ENCODE assay signal across 19 mouse cellular contexts in genomic region chrX:21566669-21567068, GRCm38 (mm10).
DNase-seq lines count a peak whose midpoint lies in the region; ATAC-seq and TF ChIP-seq lines count a peak whose summit lies in the region.
"Had no signal": no experiment of that assay in that cellular context is flagged by ENCODE, and none has a peak within 500 bp of the region (broad histone marks: within the 10 kb centered on the region; RNA-seq: fewer than 3 reads in every experiment).

No protein-coding gene starts in this region.

- no peaks in the 10 kb centered on the region for H3K4me1 ChIP-seq in heart, embryonic 11.5 days (ENCODE audit: control insufficient read depth, insufficient read depth, low read length)
- H3K4me1 ChIP-seq in kidney, postnatal 0 days (replicated peaks; ENCODE audit: insufficient read depth, low read length), result no peaks in the 10 kb centered on the region
- no peaks in the 10 kb centered on the region for H3K4me1 ChIP-seq in kidney, embryonic 14.5 days (ENCODE audit: control insufficient read depth, insufficient read depth, low read length)
- no peaks in the 10 kb centered on the region for H3K4me1 ChIP-seq in intestine, embryonic 16.5 days (ENCODE audit: control insufficient read depth, insufficient read depth, low read length)
- H3K4me1 ChIP-seq: embryonic facial prominence, embryonic 13.5 days; limb, embryonic 12.5 days; liver, embryonic 15.5 days had no signal

- H3K36me3 ChIP-seq in heart, embryonic 11.5 days (ENCODE audit: control insufficient read depth, insufficient read depth, low read length), result no peaks in the 10 kb centered on the region
- H3K36me3 ChIP-seq in kidney, postnatal 0 days (ENCODE audit: insufficient read depth, low read length), result no peaks in the 10 kb centered on the region
- H3K36me3 ChIP-seq in kidney, embryonic 14.5 days (ENCODE audit: control insufficient read depth, insufficient read depth, low read length), result no peaks in the 10 kb centered on the region
- no peaks in the 10 kb centered on the region for H3K36me3 ChIP-seq in intestine, embryonic 16.5 days (ENCODE audit: control insufficient read depth, insufficient read depth, low read length)
- H3K36me3 ChIP-seq: embryonic facial prominence, embryonic 13.5 days; limb, embryonic 12.5 days; liver, embryonic 15.5 days had no signal

- 52% methylated on average over 2 of the region's 2 CpGs for WGBS in heart, embryonic 11.5 days (ENCODE audit: insufficient replicate concordance)
- 46% methylated on average over 2 of the region's 2 CpGs for WGBS in kidney, postnatal 0 days
- WGBS in kidney, embryonic 14.5 days, result 53% methylated on average over 2 of the region's 2 CpGs
- 58% methylated on average over 2 of the region's 2 CpGs for WGBS in intestine, embryonic 16.5 days

- no peak for TF ChIP-seq CTCF in kidney, postnatal 0 days (IDR thresholded peaks at IDR 0.05; ENCODE audit: low read depth)

- no peak overlapping the region for H3K4me2 ChIP-seq in heart, embryonic 11.5 days
- no peak overlapping the region for H3K4me2 ChIP-seq in kidney, postnatal 0 days (ENCODE audit: low read length)
- no peak overlapping the region for H3K4me2 ChIP-seq in kidney, embryonic 14.5 days (replicated peaks; ENCODE audit: low read depth, low read length)
- H3K4me2 ChIP-seq in intestine, embryonic 16.5 days (ENCODE audit: low read depth, low read length), result no peak overlapping the region
- H3K4me2 ChIP-seq: embryonic facial prominence, embryonic 13.5 days; limb, embryonic 12.5 days; liver, embryonic 15.5 days had no signal

- no peak overlapping the region for H3K4me3 ChIP-seq in heart, embryonic 11.5 days (ENCODE audit: low read depth, low read length)
- H3K4me3 ChIP-seq in kidney, postnatal 0 days (replicated peaks; ENCODE audit: low read depth, low read length), result no peak overlapping the region
- no peak overlapping the region for H3K4me3 ChIP-seq in kidney, embryonic 14.5 days (ENCODE audit: low read length)
- no peak overlapping the region for H3K4me3 ChIP-seq in intestine, embryonic 16.5 days (ENCODE audit: low read length)
- H3K4me3 ChIP-seq: embryonic facial prominence, embryonic 13.5 days; limb, embryonic 12.5 days; liver, embryonic 15.5 days had no signal

- no peak for ATAC-seq in heart, embryonic 11.5 days (replicated peaks; ENCODE audit: insufficient number of reproducible peaks, low FRiP score, low TSS enrichment)
- no peak for ATAC-seq in kidney, postnatal 0 days (replicated peaks; ENCODE audit: low FRiP score, low read depth)
- no peak for ATAC-seq in kidney, embryonic 14.5 days (ENCODE audit: low FRiP score, low TSS enrichment)
- no peak for ATAC-seq in intestine, embryonic 16.5 days
- ATAC-seq: activated CD4-positive, CD25-positive, alpha-beta regulatory T cell, adult 4 months; midbrain, embryonic 16.5 days had no signal

- H3K9ac ChIP-seq in heart, embryonic 11.5 days (ENCODE audit: low read depth, low read length), result no peak overlapping the region
- no peak overlapping the region for H3K9ac ChIP-seq in kidney, postnatal 0 days (ENCODE audit: low read depth, low read length)
- no peak overlapping the region for H3K9ac ChIP-seq in kidney, embryonic 14.5 days (ENCODE audit: low read depth, low read length)
- H3K9ac ChIP-seq in intestine, embryonic 16.5 days (ENCODE audit: low read depth, low read length), result no peak overlapping the region
- H3K9ac ChIP-seq: embryonic facial prominence, embryonic 13.5 days; limb, embryonic 12.5 days; liver, embryonic 15.5 days had no signal

- no peak overlapping the region for H3K27ac ChIP-seq in heart, embryonic 11.5 days (ENCODE audit: low read depth, low read length)
- no peak overlapping the region for H3K27ac ChIP-seq in kidney, postnatal 0 days
- H3K27ac ChIP-seq in kidney, embryonic 14.5 days (ENCODE audit: low read depth, low read length), result no peak overlapping the region
- H3K27ac ChIP-seq in intestine, embryonic 16.5 days (ENCODE audit: low read length), result no peak overlapping the region
- H3K27ac ChIP-seq: embryonic facial prominence, embryonic 13.5 days; limb, embryonic 12.5 days; liver, embryonic 15.5 days had no signal

- no peaks in the 10 kb centered on the region for H3K9me3 ChIP-seq in heart, embryonic 11.5 days (replicated peaks; ENCODE audit: control insufficient read depth, low read length)
- H3K9me3 ChIP-seq in kidney, postnatal 0 days (replicated peaks; ENCODE audit: low read length), result no peaks in the 10 kb centered on the region
- H3K9me3 ChIP-seq in kidney, embryonic 14.5 days (ENCODE audit: control insufficient read depth, low read length), result no peaks in the 10 kb centered on the region
- no peaks in the 10 kb centered on the region for H3K9me3 ChIP-seq in intestine, embryonic 16.5 days (ENCODE audit: control insufficient read depth, low read length)
- H3K9me3 ChIP-seq: embryonic facial prominence, embryonic 13.5 days; limb, embryonic 12.5 days; liver, embryonic 15.5 days had no signal

- peak; percentile 92 for DNase-seq in heart, adult 11 months
- DNase-seq in kidney, postnatal 0 days (ENCODE audit: low spot score), result peak; percentile 67
- DNase-seq in adipocyte (ENCODE audit: low spot score), result peak; percentile 27
- DNase-seq in lung, postnatal 14 days, result peak; percentile 3
- DNase-seq in urinary bladder, adult 18-20 months (ENCODE audit: low spot score in 2 of 2), result no peak
- DNase-seq: adrenal gland, postnatal 25 days; B cell, adult 2 months; cerebellum, adult 8-10 months; gastrocnemius, postnatal 25 days; retina, postnatal 1 day; thymus, adult 18-20 months had no signal

- H3K27me3 ChIP-seq in heart, embryonic 11.5 days (ENCODE audit: control insufficient read depth, insufficient read depth, low read length), result no peaks in the 10 kb centered on the region
- no peaks in the 10 kb centered on the region for H3K27me3 ChIP-seq in kidney, postnatal 0 days (ENCODE audit: insufficient read depth, low read length)
- H3K27me3 ChIP-seq in kidney, embryonic 14.5 days (ENCODE audit: control insufficient read depth, insufficient read depth, low read length), result no peaks in the 10 kb centered on the region
- H3K27me3 ChIP-seq in intestine, embryonic 16.5 days (replicated peaks; ENCODE audit: control insufficient read depth, insufficient read depth, low read length), result no peaks in the 10 kb centered on the region
- H3K27me3 ChIP-seq: embryonic facial prominence, embryonic 13.5 days; limb, embryonic 12.5 days; liver, embryonic 15.5 days had no signal

Comparison
In these comparisons a context has a peak if more than half of its experiments do, and no peak if none do; other contexts are left out.
1. DNase-seq: peak in heart, adult 11 months (single experiment), kidney, postnatal 0 days (single experiment), adipocyte (single experiment) and lung, postnatal 14 days (single experiment); none in urinary bladder, adult 18-20 months (0 of 2).